Mouse (Mus musculus) midbrain, embryonic 14.5 days (tissue): Measurements from ENCODE around the gene Oxsr1. TPM values are rescaled to one million over a fixed set of nuclear protein-coding genes. Genes with fewer than 3 reads are reported as not detected.

Experiments used
- ATAC-seq: fragments of 200-750 bp; cut with Nextera tagmentation; 2 replicates; pipeline ENCODE4 v1.8.0; 2017; ENCODE audit warnings: moderate number of reproducible peaks, moderate library complexity; ENCODE audit not compliant: low FRiP score, low TSS enrichment
- DNase-seq: peaks from one replicate; pipeline ENCODE4 v3.0.0-alpha.2; 2015
- H3K27ac ChIP-seq: fragments of 300-500 bp; sonication (generic); replicated peaks from 2 replicates; pipeline ENCODE4 v1.5.1; 2014; ENCODE audit warnings: mild to moderate bottlenecking, low read depth, low read length, moderate library complexity
- H3K27me3 ChIP-seq: fragments of 300-500 bp; sonication (generic); 2 replicates; pipeline ENCODE4 v1.6.1; 2014; ENCODE audit warnings: low read length, control low read depth, mixed read lengths; ENCODE audit not compliant: control insufficient read depth, insufficient read depth
- H3K36me3 ChIP-seq: fragments of 300-500 bp; sonication (generic); 2 replicates; pipeline ENCODE4 v1.6.1; 2014; ENCODE audit warnings: low read length, control low read depth; ENCODE audit not compliant: control insufficient read depth, insufficient read depth
- H3K4me1 ChIP-seq: fragments of 300-500 bp; sonication (generic); 2 replicates; pipeline ENCODE4 v1.6.1; 2014; ENCODE audit warnings: mild to moderate bottlenecking, antibody characterized with exemption, low read length, control low read depth; ENCODE audit not compliant: control insufficient read depth, insufficient read depth
- H3K4me2 ChIP-seq: fragments of 300-500 bp; sonication (generic); 2 replicates; pipeline ENCODE4 v1.6.1; 2014; ENCODE audit warnings: mild to moderate bottlenecking, low read length, moderate library complexity
- H3K4me3 ChIP-seq: fragments of 300-500 bp; sonication (generic); replicated peaks from 2 replicates; pipeline ENCODE4 v1.5.1; 2014; ENCODE audit warnings: low read depth, low read length
- H3K9ac ChIP-seq: fragments of 300-500 bp; sonication (generic); replicated peaks from 2 replicates; pipeline ENCODE4 v1.6.1; 2014; ENCODE audit warnings: mild to moderate bottlenecking, low read length, moderate library complexity
- H3K9me3 ChIP-seq: fragments of 300-500 bp; sonication (generic); 2 replicates; pipeline ENCODE4 v1.6.1; 2016; ENCODE audit warnings: low read length, control low read depth, mixed read lengths; ENCODE audit not compliant: control insufficient read depth
- WGBS: fragments of 180-500 bp; shearing (Covaris S2); extraction: QIAGEN DNeasy Blood & Tissue Kit; methylation state at CpG from one replicate; pipeline ENCODE4 v1.1.7; 2014; 5-methylcytosine and 5-hydroxymethylcytosine counted together
- polyA plus RNA-seq: library from polyadenylated mRNA; unstranded; fragments of >200 nt; fragmentation: Nextera tagmentation; extraction: Ambion mirVana; gene quantifications from 2 replicates; pipeline ENCODE4 v1.2.1, GENCODE M21; 2014

Gene Oxsr1
- polyA plus RNA-seq, 1 experiment from 2014 or later, result 18.2 TPM

GRCm38 (mm10) chr9:119340909-119341816, 18.9 kb upstream of the Oxsr1 start, which contains the start of gene Myd88:
Gene Myd88, minus strand, starts transcription at chr9:119341411.
- Histone ChIP-seq H3K4me2 (peak within 1 kb of the TSS; percentile 79), H3K4me3 (peak within 1 kb of the TSS; percentile 68), H3K4me1 (peaks cover 24% of the 10 kb centered on the region), H3K27me3 (peaks cover 5% of the 10 kb centered on the region), H3K9ac (peak within 1 kb of the TSS; percentile 76), H3K9me3 (no peaks in the 10 kb centered on the region), H3K27ac (peak within 1 kb of the TSS; percentile 82), H3K36me3 (peaks cover 29% of the 10 kb centered on the region)
- ATAC-seq, result peak; percentile 96
- under 1% methylated on average over 68 of the region's 68 CpGs for WGBS
- DNase-seq, result peak; percentile 94

DNA sequence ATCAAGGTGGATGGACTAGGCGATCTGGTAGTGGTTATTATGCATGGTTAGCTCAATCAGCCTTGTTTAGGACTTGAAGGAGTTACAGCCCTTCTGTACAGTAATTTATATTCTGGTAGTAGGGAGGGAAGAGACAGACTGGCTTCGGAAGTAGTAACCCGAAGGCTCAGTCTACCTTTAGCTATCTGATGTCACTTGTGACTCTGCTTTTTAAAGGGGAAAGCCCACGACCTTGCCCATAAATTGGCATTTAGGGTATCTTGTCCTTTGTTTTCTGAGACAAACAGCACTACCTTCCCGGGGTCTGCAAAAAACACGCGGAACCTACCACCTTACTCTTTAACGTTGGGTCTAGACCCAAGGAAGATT, 18.0 kb upstream of the Oxsr1 start:
- Histone ChIP-seq H3K9me3 (no peaks in the 10 kb centered on the region), H3K36me3 (peaks cover 19% of the 10 kb centered on the region), H3K4me2 (peak overlapping the region; percentile 79), H3K4me1 (peaks cover 24% of the 10 kb centered on the region), H3K9ac (no peak overlapping the region; the same call in 1 of the 2 replicates), H3K4me3 (peak overlapping the region; percentile 68), H3K27me3 (peaks cover 5% of the 10 kb centered on the region), H3K27ac (peak overlapping the region; percentile 82; the same call in 1 of the 2 replicates)
- ATAC-seq, result no peak
- WGBS, result 6% methylated on average over 8 of the region's 8 CpGs
- DNase-seq, result no peak

GRCm38 (mm10) chr9:119339558-119340211, 17.5 kb upstream of the Oxsr1 start, which contains the start of gene Acaa1a:
Gene Acaa1a, plus strand, starts transcription at chr9:119339676.
- ATAC-seq, result no peak
- peak within 1 kb of the TSS; percentile 79 for H3K4me2 ChIP-seq
- H3K9me3 ChIP-seq, result no peaks in the 10 kb centered on the region
- peaks cover 14% of the 10 kb centered on the region for H3K36me3 ChIP-seq
- H3K27ac ChIP-seq, result peak within 1 kb of the TSS; percentile 82; the same call in 1 of the 2 replicates
- peak within 1 kb of the TSS; percentile 36; the same call in 1 of the 2 replicates for H3K9ac ChIP-seq
- peaks cover 5% of the 10 kb centered on the region for H3K27me3 ChIP-seq
- peaks cover 24% of the 10 kb centered on the region for H3K4me1 ChIP-seq
- DNase-seq, result peak; percentile 66
- H3K4me3 ChIP-seq, result peak within 1 kb of the TSS; percentile 68
- WGBS, result 1% methylated on average over 43 of the region's 43 CpGs

DNA sequence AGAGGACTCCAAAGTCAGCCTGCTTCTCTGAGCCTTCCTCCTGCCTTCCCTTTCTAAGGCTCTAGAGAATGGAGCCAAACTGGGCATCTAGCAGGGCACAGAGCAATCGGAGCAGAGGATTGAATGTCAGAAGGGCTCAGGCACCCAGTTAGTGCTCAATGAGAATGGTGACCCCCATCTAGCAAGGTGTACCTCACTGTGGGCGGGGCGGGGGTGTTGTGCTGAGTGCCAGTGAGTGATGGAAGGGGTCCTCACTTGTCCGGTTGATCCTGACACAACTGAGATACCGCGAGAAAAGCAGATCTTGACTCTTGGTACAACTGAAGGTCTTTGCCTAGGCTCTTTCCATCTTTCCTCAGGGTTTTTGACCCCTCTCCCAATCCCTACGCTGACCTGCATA, 16.9 kb upstream of the Oxsr1 start:
- no peak overlapping the region; the same call in 1 of the 2 replicates for H3K4me3 ChIP-seq
- H3K27me3 ChIP-seq, result peaks cover 5% of the 10 kb centered on the region
- peaks cover 24% of the 10 kb centered on the region for H3K4me1 ChIP-seq
- no peaks in the 10 kb centered on the region for H3K9me3 ChIP-seq
- no peak overlapping the region for H3K27ac ChIP-seq
- DNase-seq (no peak), ATAC-seq (no peak)
- H3K36me3 ChIP-seq, result peaks cover 8% of the 10 kb centered on the region
- H3K9ac ChIP-seq, result no peak overlapping the region
- 58% methylated on average over 7 of the region's 7 CpGs for WGBS
- H3K4me2 ChIP-seq, result peak overlapping the region; percentile 79

DNA sequence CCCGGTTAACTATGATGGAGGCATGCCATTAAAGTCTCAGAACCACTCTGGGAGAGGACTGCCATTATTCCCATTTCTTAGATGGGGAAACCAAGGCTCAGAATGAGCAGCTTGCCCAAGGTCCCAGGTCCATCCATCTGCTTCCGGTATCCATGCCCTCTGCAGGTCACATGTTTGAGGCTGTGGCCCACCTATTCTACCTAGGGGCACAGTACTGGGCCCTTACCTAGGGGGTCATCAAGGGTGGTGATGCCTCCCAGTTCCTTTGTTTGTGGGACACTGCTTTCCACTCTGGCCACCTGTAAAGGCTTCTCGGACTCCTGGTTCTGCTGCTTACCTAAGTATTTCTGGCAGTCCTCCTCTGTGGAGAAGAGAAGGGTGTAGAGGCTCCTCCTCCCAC, 16.1 kb upstream of the Oxsr1 start:
- DNase-seq, result no peak
- H3K27ac ChIP-seq, result no peak overlapping the region
- no peaks in the 10 kb centered on the region for H3K9me3 ChIP-seq
- WGBS, result 92% methylated on average over 3 of the region's 3 CpGs
- H3K4me3 ChIP-seq, result no peak overlapping the region
- H3K4me2 ChIP-seq, result no peak overlapping the region
- ATAC-seq, result no peak
- peaks cover 24% of the 10 kb centered on the region for H3K4me1 ChIP-seq
- H3K9ac ChIP-seq, result no peak overlapping the region
- H3K27me3 ChIP-seq, result peaks cover 5% of the 10 kb centered on the region
- peaks cover under 1% of the 10 kb centered on the region; the same call in 1 of the 2 replicates for H3K36me3 ChIP-seq

DNA sequence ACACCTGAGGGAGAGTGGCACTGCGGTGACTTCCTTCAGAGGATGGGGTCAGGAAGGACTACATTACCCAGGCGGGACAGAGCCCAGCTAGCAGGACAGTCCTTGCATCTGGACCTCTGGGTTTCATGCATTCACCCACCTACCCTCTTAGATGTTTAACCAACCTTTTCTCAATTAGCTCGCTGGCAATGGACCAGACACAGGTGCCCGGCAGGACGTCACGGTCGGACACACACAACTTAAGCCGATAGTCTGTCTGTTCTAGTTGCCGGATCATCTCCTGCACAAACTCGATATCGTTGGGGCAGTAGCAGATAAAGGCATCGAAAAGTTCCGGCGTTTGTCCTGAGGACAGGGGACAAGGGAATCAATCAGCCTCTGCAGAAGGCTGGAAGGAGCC, 15.6 kb upstream of the Oxsr1 start:
- Histone ChIP-seq H3K4me2 (no peak overlapping the region), H3K9ac (no peak overlapping the region), H3K36me3 (no peaks in the 10 kb centered on the region), H3K9me3 (no peaks in the 10 kb centered on the region), H3K27me3 (peaks cover 5% of the 10 kb centered on the region), H3K27ac (no peak overlapping the region), H3K4me1 (peaks cover 23% of the 10 kb centered on the region), H3K4me3 (no peak overlapping the region)
- 90% methylated on average over 14 of the region's 14 CpGs for WGBS
- no peak for ATAC-seq
- no peak for DNase-seq

- H3K4me3 ChIP-seq, result no peak overlapping the region
- DNase-seq, result no peak
- H3K27me3 ChIP-seq, result peaks cover 5% of the 10 kb centered on the region
- no peak overlapping the region for H3K9ac ChIP-seq
- no peak overlapping the region for H3K27ac ChIP-seq
- H3K4me1 ChIP-seq, result peaks cover 12% of the 10 kb centered on the region; the same call in 1 of the 2 replicates
- no peaks in the 10 kb centered on the region for H3K36me3 ChIP-seq
- H3K9me3 ChIP-seq, result no peaks in the 10 kb centered on the region
- no peak for ATAC-seq
- no peak overlapping the region for H3K4me2 ChIP-seq
- 86% methylated on average over 4 of the region's 4 CpGs for WGBS
Measured at GRCm38 (mm10) chr9:119335571-119335970, 13.3 kb upstream of the Oxsr1 start.

GRCm38 (mm10) chr9:119334834-119335233, 12.6 kb upstream of the Oxsr1 start:
- ATAC-seq, result no peak
- Histone ChIP-seq H3K4me2 (no peak overlapping the region), H3K4me3 (no peak overlapping the region), H3K27me3 (peaks cover 5% of the 10 kb centered on the region), H3K4me1 (peaks cover 4% of the 10 kb centered on the region; the same call in 1 of the 2 replicates), H3K27ac (no peak overlapping the region), H3K36me3 (no peaks in the 10 kb centered on the region), H3K9ac (no peak overlapping the region), H3K9me3 (no peaks in the 10 kb centered on the region)
- WGBS, result 88% methylated on average over 2 of the region's 2 CpGs
- DNase-seq, result no peak
